Mouse (Mus musculus): ENCODE measurements around the gene Arrdc2.
"Not testable (repeated sequence)": the region's sequence is repeated elsewhere in the genome, so short reads cannot be mapped to it uniquely, and the experiment has no call there.

The Arrdc2 gene

DNA sequence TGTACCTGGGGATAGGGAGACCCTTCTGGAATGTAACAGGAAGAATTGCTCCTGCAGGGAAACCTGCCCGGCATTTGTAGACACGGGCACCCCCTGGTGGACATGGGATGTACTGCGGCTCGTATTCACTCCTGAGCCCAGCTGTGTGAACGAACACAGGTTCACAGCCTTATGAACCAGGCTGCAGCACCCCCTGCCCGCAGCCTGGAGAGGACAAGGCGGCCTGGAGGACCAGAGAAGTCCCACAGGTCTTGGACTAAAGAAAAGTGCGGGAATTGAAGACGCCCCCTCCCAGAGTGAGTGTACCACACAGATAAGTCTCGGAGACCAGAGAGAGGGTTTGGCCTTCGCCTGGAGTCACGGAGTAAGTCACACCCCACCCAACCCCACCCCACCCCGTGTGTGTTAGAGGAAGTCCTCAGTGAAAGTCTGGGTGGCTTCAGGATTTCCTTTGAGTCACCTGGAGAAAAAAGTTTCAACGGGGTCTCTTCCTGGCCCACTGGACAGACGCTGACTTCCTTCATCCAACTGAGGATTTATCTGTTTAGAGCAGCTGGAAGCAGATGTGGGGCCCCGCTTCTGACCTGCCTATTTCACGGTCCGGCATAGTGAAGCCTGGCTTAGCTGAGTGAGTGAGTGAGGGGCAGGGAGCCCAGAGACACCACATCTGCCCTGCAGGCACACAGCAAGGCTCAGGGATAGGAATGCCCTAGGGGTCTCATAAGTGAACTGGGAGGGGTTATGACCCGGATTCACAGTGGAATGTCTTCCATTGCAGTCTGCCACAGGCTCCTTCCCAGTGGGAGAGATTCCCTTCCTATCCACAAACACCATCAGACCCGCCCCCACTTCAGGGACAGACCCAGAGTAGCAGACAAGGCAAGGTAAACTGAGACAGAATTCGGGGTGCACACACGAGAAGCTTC lies 1.9 kb upstream of the Arrdc2 start:
- no peak for ATAC-seq (ENCODE audit: low TSS enrichment)

DNA sequence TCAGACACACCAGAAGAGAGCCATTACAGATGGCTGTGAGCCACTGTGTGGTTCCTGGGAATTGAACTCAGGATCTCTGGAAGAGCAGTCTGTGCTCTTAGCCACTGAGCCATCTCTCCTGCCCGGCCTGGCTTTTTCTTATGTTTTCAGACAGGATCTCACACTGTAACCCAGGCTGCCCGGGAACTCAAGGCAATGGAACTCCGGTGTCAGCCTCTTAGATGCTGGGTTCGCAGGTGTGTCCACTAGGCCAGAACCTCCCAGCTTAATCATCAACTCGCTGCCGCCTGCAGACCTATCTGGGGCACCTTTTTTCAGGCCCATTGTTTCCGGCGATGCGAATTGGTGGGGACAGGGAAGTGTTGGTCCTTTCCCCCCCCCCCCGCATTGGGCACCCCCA lies 1.1 kb upstream of the Arrdc2 start:
- ATAC-seq (ENCODE audit: low TSS enrichment) = no peak

DNA sequence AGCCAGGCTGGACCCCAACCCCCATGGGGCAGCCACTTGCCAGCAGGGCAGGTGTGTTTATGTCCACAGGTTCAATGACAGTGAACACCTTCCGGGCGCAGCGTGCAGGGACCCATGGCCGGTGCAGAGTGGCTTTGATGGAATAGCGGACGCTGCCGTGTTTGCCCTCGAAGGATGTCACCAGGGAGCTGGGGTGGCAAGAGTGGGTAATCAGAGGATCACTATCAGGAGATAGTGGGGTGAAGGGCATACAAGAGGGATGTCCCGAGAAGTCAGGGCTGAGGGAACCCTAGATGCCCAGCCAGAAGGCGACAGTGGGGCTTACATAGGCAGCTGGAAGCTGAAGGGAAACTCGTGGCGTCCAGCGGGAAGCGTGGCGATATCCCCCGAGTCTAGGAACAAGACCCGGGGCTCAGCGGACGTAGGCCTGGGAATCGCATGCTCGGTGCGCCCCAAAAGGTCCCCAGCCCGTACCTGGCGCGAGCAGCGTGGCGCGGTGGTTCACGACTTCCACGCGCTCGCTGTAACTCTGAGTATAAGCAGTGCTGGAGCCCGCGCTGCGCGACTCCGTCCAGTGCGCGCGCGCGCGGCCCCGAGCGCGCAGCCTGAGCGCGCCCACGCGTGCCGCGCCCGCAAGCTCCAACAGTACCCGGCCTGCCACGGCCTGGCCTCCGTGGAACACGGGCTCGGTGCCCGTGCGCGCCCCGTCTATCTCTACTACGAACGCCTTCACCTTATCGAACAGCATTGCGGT lies 689 bp downstream of the Arrdc2 start:
- peak; percentile 28 for ATAC-seq (ENCODE audit: low TSS enrichment)

DNA sequence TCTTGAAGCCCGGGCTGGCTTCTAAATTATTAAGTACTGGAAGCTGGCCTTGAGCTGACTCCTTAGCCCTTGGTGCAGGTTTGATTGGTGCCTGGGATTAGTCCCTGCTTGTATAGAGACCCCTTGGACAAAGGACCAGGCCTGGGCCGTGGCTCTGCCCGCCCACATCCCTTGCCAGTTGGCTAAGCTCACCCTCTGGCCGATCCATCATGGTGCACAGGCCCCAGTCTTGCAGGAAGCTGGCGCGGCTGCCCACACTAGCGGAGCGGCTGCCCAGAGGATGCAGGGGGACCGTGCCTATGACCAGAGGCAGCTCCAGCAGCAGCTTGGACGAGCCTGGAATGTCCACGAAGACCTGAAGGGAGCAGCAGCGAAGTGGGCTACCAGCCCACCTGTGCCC lies 2.9 kb downstream of the Arrdc2 start:
- ATAC-seq (ENCODE audit: low TSS enrichment) = no peak

DNA sequence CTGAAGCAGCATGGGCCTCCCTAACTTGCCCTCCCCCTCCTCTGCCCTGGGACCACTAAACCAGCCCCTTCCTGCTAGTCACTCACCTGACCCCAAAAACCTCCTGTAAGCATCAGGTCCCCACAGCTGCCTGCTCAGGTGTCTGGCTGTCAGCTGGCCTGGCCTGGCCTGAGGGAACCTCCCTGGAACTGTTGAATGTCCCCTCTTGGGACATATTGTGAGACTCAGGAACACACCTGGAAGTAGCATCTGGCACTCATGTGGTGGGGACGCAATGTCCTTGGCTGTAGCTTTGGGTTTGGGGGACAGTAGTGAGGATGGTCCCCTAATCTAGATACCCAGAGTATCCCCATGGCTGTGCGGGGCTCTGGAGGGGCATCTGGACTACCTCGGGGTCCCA lies 5.4 kb downstream of the Arrdc2 start:
- no peak for ATAC-seq (ENCODE audit: low TSS enrichment)

DNA sequence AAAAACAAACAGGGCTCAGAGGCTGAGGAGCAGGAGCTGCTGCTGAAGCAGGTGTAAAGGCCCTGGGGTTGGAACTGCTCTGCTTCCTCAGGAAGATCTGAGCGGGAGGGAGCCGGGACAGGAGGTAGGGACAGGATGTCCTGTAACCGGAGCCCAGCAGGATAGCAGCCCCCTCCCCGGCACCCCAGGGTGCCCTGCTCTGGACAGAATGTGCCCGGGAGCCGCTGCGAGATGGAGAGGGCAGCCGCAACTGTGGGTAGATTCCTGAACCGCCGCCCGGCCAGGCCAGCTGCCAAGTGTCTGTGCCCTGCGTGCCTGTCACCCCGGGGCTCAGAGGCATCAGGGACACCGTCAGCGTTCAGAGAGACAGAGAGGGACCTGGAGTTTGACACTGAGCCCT lies 6.0 kb downstream of the Arrdc2 start:
- ATAC-seq (ENCODE audit: low TSS enrichment) = peak; percentile 26

DNA sequence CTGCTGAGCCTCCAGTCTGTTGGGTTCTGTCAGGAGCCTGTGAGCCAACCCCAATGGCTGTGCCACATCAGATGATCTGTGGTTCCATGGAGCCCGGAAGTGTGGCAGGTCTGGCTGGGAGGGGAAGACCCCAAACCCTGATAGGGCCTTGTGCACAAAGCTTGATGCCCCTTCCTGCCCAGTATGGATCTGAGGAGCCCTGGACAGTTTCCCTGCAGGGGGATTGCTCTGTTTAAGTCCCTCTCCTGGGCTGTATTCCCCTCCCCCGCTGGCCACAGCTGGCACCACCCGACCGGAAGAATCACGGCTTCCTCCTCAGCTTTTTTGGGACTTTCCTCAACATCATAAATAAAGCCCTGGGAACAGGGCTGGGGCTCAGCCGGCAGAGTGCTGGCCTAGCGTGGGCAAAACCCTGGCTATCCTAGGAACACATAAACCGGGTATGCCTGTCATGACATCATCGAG lies 6.5 kb downstream of the Arrdc2 start:
- ATAC-seq (ENCODE audit: low TSS enrichment) = no peak

DNA sequence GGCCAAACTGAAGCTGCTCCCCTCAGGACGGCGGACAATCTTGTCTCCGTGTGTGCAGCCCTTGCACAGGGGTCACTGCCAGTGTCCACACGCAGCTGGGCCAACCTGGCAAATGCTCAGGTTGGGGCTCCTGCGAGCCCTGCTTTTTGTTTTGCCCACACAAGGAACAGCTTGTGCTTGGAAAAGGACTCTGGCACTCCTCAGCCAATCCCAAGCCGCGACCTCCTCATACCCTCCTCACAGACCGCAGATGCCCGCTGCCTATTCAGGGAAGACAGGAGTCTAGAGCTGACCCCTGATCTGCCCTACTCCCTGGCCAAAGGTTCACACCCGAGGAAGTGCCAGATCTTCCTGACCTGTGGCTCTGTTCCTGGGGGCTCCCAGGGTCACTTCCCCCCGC lies 7.1 kb downstream of the Arrdc2 start:
- ATAC-seq (ENCODE audit: low TSS enrichment) = no peak

DNA sequence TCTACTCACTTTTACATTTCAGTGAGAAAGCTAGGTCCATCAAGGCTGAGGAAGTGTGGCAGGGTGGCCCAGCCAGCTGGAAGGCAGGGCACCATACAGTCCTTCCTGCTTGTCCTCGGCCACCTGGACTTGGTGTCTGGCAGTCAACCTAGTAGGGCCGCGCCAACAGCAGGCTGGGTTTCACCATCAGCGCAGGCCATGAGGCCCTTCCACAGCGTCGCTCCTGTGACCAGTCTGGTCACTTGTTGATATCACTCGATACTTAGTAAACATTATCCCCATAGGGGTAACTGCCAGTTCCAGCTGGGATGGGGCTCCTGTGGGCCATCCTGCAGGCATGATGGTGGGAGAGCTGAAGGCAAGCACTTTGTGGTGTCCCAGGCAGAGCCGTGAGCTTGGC lies 8.0 kb downstream of the Arrdc2 start:
- no peak for ATAC-seq (ENCODE audit: low TSS enrichment)

DNA sequence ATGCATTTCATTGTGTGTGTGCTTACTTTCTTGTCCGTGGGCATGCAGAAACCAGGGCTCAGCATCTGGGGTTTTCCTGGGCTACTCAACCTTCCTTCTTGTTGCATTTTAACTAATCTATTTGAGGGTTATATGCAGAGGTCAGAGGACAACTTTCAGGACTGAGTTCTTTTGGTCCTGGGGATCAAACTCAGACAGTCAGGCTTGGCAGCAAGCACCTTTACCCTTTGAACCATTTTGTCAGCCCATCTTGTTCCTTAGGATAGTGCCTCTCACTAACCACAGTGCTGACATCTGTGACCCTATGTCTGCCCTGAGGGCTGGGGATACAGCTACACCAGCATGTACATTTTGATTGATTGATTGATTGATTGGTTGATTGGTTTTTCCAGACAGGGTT lies 11.7 kb downstream of the Arrdc2 start:
- ATAC-seq (ENCODE audit: low TSS enrichment) = no peak

DNA sequence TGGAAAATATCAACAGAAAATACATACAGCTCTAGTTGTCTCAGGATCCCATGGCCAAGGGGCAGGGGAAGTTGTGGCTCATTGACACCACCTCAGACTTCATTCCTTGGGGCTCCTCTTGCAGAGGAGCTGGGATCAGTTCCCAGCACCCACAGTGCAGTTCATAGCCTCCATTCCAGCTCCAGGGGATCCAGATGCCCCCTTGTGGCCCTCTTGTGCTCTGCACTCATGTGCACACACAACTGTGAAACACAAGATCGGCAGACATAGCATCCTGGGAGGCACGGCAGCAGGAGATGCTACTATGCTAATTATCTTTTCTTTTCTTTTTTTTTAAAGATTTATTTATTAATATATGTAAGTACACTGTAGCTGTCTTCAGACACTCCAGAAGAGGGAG lies 12.5 kb downstream of the Arrdc2 start:
- ATAC-seq (ENCODE audit: low TSS enrichment) = no peak

DNA sequence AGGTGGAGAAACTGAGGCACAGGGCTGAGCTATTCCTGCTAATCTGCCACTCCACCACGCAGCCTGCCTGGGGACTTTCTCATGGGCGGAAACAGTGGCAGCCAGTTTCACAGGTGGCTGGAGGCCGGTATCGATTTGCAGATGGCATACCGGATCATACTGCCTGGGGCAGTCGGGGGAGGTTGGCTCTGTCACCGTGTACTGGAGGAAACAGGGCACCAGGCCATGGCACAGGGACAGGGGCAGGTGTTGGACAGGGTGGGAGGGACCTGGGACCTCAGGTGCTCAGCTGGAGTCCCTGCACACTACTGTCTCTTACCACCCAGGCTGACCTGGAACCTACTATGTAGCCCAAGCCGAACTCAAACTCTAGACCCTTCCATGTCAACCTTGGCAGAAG lies 13.7 kb downstream of the Arrdc2 start:
- no peak for ATAC-seq (ENCODE audit: low TSS enrichment)

DNA sequence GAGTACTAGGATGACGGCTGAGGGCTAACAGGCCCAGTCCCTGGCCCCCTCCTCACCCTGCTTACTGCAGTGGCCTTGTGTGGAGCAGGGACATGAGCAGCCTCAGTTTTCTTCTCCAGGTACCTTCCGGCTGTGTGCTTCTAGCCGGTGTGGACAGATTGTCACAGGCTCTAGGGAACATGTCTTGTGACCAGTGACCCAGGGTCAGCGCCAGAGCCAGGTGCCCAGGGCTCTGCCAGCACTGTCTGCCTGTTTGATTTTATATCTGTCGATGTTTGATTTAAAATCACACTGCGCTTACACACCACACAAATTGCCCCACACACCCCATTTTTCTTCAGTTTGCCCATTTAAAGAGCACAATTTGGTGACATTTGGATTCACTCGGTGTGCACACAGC lies 15.7 kb downstream of the Arrdc2 start:
- ATAC-seq (ENCODE audit: low TSS enrichment) = no peak

DNA sequence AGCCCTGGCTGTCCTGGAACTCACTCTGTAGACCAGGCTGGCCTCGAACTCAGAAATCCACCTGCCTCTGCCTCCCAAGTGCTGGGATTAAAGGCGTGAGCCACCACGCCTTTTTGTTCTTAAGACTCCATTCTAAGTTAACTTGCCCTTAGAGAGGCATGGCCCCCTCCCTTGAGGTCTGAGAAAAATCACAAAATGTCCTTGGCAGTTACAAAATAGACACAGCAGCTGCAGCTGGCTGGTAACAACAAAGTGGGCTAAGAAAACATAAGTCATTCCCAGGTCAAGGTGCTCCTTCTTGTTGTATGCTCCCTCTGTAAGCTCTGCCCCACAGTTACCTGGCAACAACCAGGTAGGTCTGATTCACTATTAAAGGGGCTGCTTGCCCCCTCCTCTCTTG lies 16.9 kb downstream of the Arrdc2 start:
- ATAC-seq (ENCODE audit: low TSS enrichment) = not testable (repeated sequence)

DNA sequence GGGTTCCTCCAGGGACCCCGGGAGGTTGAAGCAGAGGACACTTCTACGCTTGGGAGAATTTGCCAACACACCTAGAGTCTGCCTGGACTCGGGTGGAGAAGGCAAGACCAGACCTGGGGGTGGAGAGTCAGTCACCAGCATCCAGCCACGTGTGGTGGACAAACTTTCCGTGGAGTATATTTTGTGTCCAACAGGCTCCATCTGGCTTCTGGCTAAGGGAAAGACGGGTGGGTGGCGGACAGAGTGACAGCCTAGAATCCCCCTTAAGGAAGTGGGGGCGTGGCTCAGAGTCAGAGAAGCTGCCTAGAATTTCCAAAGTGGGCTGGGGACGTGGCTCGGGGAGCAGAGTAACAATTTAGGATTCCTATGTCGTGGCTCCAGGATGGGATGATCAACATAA lies 17.5 kb downstream of the Arrdc2 start:
- ATAC-seq (ENCODE audit: low TSS enrichment) = peak; percentile 58

DNA sequence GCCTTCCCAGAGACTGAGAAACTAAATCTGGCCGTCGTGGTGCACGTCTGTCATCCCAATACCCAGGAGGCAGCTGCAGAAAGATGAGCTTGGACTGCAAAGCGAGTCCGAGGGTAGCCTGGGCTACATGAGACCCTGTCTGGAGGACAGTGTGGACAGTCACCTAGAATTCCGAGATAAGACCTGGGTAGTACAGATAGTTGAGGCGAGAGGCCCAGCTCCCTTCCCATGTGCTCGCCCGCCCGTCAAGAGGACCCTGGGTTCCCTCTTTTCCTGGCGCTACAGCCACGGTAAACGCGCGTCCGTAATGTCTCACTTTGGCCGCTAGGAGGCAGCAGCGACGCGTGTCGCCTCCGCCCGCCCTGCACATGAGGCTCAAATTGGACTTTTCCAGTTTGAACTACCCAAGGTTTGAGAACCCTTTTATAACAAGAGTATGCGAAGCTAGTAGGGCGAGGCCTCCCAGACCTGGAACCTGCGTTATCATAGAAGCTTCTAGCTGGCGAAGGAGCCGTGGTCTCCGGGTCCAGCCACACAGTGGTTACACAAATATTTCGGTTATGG lies 18.0 kb downstream of the Arrdc2 start:
- peak; percentile 56 for ATAC-seq (ENCODE audit: low TSS enrichment)

DNA sequence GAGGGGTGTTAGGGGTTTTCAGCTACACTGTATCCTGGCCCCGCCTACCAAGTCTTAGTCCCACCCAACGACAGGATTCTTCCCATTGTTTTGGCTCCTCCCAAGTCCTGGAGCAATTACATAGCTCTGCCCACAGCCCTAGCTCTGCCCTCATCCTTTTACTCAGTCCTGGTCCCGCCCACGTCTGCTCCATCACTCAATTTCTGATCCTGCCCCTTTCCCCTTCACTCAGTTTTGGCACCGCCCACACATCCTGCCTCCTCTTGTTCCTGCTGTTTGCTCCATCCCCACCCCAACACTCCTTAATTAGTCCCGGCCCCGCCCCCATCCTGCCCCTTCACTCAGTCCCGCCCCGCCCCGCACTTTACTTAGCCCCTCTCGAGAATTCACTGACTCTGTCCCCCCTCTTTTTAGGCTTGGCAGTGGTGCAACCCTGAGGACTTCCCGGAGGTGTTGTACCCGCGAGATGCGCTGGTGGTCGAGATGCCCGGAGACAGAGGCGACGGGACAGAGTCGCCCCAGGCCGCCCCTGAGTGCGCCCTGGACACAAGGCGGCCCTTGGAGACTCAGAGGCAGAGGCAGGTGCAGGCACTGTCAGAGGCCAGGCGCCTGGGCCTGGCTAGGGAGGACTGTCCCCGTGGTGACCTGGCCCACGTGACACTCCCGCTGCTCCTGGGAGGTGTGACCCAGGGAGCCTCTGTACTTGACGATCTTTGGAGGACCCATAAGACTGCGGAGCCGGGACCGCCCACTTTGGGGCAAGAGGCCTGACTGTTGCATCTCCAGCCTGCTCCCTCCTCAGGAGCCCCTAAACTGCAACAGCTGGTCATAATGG lies 19.2 kb downstream of the Arrdc2 start:
- ATAC-seq (ENCODE audit: low TSS enrichment) = peak; percentile 25; the same call in 1 of the 2 replicates

DNA sequence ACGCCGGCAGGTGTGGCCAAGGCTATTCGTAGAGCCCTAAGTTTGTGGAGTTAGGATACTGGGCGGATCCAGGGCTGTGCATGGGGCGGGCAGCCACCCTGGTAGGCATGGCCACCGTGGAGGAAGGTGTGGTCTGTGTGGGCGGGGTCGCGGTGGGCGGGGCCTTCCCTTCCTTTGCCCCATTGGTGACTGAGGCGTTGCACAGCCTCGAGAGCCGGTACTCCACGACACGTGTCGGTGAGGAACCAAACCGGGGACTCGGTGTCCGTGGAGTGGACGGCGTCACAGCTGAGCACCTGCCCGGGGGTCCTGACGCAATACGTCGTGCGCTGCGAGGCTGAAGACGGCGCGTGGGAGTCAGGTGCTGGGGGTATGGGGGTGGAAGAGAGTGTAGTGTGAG lies 22.8 kb downstream of the Arrdc2 start:
- peak; percentile 38 for ATAC-seq (ENCODE audit: low TSS enrichment)

DNA sequence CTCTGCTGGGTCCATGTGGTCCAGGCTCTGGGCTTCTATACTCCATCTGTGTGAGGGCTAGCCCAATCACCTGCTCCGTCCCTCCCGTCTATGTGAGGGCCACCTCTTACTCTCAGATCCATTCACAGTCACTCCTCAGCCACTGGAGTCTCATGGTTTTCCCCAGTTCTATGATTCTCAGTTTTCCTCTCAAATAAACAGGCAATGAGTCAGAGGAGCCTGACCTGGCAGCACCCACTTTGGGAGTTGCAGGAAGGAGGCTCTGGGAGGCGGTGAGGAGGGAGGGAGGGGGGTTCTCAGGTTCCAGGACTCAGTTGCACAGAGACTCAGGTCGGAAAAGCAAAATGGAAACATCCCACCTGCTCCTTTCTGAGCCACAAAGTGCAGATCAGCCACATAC lies 26.6 kb downstream of the Arrdc2 start:
- no peak for ATAC-seq (ENCODE audit: low TSS enrichment)

DNA sequence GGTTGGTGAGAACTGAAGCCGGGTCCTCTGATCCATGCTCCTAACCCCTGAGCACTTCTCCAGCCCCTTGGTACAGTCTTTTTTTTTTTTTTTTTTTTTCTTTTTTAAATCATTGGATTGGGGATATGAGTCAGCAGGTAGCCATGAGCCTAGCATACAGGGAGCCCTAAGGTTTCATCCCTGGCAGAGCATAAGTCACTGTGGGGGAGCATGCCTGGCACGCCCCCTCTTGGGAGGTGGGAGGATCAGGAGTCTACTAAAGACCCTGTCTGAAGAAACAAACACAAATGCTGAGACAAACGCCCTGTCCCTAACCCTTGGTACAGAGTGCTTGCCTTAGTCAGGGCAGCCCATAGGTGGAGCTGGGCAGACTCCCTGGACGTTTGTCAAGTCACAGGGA lies 27.5 kb downstream of the Arrdc2 start:
- ATAC-seq (ENCODE audit: low TSS enrichment) = no peak

DNA sequence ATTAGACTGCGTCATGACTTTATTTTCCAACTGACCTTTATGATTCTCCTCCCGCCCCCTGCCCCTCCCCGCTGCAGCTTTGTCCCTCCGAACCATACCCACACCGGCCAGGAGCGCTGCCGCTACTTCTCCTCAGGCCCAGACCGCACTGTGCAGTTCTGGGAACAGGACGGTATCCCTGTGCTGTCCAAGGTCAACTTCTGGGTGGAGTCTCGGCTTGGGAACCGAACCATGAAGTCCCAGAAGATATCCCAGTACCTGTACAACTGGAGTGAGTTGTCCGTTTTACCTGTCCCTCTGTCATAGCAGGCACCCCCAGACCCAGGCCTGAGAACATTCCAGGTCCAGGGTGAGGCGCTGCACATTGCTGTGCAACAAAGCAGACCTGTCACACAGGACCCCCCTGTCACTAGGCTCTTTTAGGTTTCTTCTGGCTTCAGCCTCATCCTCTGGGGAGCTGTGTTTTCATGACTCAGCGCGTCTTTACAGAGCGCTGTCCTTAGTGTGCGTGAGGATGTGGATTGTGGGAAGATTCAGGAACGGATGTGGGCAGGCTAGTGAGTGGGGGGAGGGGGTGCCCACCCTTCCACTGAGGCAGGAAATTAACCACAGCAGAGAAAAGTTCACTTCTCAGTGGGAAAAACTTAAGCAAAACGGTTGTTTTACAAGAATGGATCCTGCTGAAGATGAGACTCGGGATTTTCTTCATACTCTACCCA lies 28.4 kb downstream of the Arrdc2 start:
- no peak for ATAC-seq (ENCODE audit: low TSS enrichment)
